Mouse (Mus musculus) MEL (cell line): Measurements from ENCODE around the gene Nck2. TPM values are rescaled to one million over a fixed set of nuclear protein-coding genes. Genes with fewer than 3 reads are reported as not detected.

Experiments
- DNase-seq: peaks from one replicate; pipeline ENCODE4 v3.0.0; 2011; ENCODE audit warnings: low read depth, low spot score
- H3K27ac ChIP-seq: 2 replicates; pipeline ENCODE4 v1.5.1; 2012; ENCODE audit warnings: low read depth, mild to moderate bottlenecking, control low read depth, low read length, moderate library complexity; ENCODE audit not compliant: control insufficient read depth
- H3K27me3 ChIP-seq, 2 experiments: fragments of 150-350 bp in 1 of 2; sonication (generic) in 1 of 2; 2 replicates each; pipeline ENCODE4 v1.6.1; 2012; ENCODE audit warnings: low read length in 2 of 2, mild to moderate bottlenecking in 2 of 2, improper control_type of control experiment in 1 of 2, moderate library complexity in 1 of 2; ENCODE audit not compliant: insufficient read depth in 2 of 2, control insufficient read depth in 1 of 2
- H3K36me3 ChIP-seq, 2 experiments: 2 replicates each; pipeline ENCODE4 v1.6.1; 2012 to 2014; ENCODE audit warnings: low read length in 2 of 2, improper control_type of control experiment in 1 of 2, inconsistent platforms in 1 of 2, mild to moderate bottlenecking in 1 of 2; ENCODE audit not compliant: insufficient read depth in 2 of 2, control insufficient read depth in 1 of 2
- H3K4me1 ChIP-seq, 2 experiments: fragments of 150-350 bp in 1 of 2; sonication (generic) in 1 of 2; 2 replicates each; pipeline ENCODE4 v1.6.1; 2012; ENCODE audit warnings: low read length in 2 of 2, improper control_type of control experiment in 1 of 2, mild to moderate bottlenecking in 1 of 2; ENCODE audit not compliant: insufficient read depth in 2 of 2, control insufficient read depth in 1 of 2
- H3K4me3 ChIP-seq, 2 experiments: fragments of 150-350 bp in 1 of 2; sonication (generic) in 1 of 2; 2 replicates each; pipeline ENCODE4 v1.5.1; 2012; ENCODE audit warnings: low read depth in 2 of 2, low read length in 2 of 2, mild to moderate bottlenecking in 2 of 2, moderate library complexity in 2 of 2, control low read depth in 1 of 2, improper control_type of control experiment in 1 of 2; ENCODE audit not compliant: control insufficient read depth in 1 of 2, insufficient read depth in 1 of 2
- H3K79me2 ChIP-seq: 2 replicates; pipeline ENCODE4 v1.6.1; 2012; ENCODE audit warnings: mild to moderate bottlenecking, low read length, moderate library complexity; ENCODE audit not compliant: control insufficient read depth, poor library complexity, insufficient read depth
- H3K9ac ChIP-seq: 2 replicates; pipeline ENCODE4 v1.6.1; 2012; ENCODE audit warnings: low read depth, mild to moderate bottlenecking, control low read depth, low read length, moderate library complexity; ENCODE audit not compliant: control insufficient read depth, poor library complexity, severe bottlenecking
- H3K9me3 ChIP-seq: fragments of 150-350 bp; sonication (generic); replicated peaks from 2 replicates; pipeline ENCODE4 v1.6.1; 2012; ENCODE audit warnings: mild to moderate bottlenecking, low read length, improper control_type of control experiment, moderate library complexity; ENCODE audit not compliant: insufficient read depth
- BHLHE40 ChIP-seq: IDR thresholded peaks from 2 replicates; pipeline ENCODE4 v1.6.1; 2012; ENCODE audit warnings: low read depth, mild to moderate bottlenecking, inconsistent platforms, low read length, improper control_type of control experiment, borderline replicate concordance
- CTCF ChIP-seq, 3 experiments: IDR thresholded peaks in 2 of 3; conservative IDR thresholded peaks in 1 of 3; 2 replicates each; pipeline ENCODE4 v1.5.1; 2011 to 2012; ENCODE audit warnings: low read length in 3 of 3, low read depth in 2 of 3, mild to moderate bottlenecking in 2 of 3, improper control_type of control experiment in 1 of 3, inconsistent platforms in 1 of 3, mixed read lengths in 1 of 3, moderate library complexity in 1 of 3; ENCODE audit not compliant: control insufficient read depth in 1 of 3, insufficient read depth in 1 of 3, poor library complexity in 1 of 3, severe bottlenecking in 1 of 3
- E2F4 ChIP-seq: IDR thresholded peaks from 2 replicates; pipeline ENCODE4 v1.6.1; 2011; ENCODE audit warnings: low read depth, low read length, improper control_type of control experiment, borderline replicate concordance
- EP300 ChIP-seq, 2 experiments: IDR thresholded peaks; 2 replicates each; pipeline ENCODE4 v1.6.1; 2011; ENCODE audit warnings: improper control_type of control experiment in 2 of 2, low read length in 2 of 2, low read depth in 1 of 2, mild to moderate bottlenecking in 1 of 2
- GATA1 ChIP-seq: IDR thresholded peaks from 2 replicates; pipeline ENCODE4 v1.6.1; 2011; ENCODE audit warnings: low read depth, low read length, improper control_type of control experiment
- JUND ChIP-seq: IDR thresholded peaks from 2 replicates; pipeline ENCODE4 v1.6.1; 2011; ENCODE audit warnings: low read depth, mild to moderate bottlenecking, improper control_type of control experiment, low read length
- KAT2A ChIP-seq: conservative IDR thresholded peaks from 2 replicates; pipeline ENCODE4 v1.6.1; 2012; ENCODE audit warnings: low read depth, low read length, improper control_type of control experiment, inconsistent platforms
- MAX ChIP-seq: IDR thresholded peaks from 2 replicates; pipeline ENCODE4 v1.6.1; 2011; ENCODE audit warnings: low read length, improper control_type of control experiment
- MAZ ChIP-seq: IDR thresholded peaks from 2 replicates; pipeline ENCODE4 v1.6.1; 2012; ENCODE audit warnings: low read depth, mild to moderate bottlenecking, inconsistent platforms, low read length, improper control_type of control experiment
- MXI1 ChIP-seq: IDR thresholded peaks from 2 replicates; pipeline ENCODE4 v1.6.1; 2011; ENCODE audit warnings: mild to moderate bottlenecking, low read depth, low read length, improper control_type of control experiment
- MYB ChIP-seq: IDR thresholded peaks from 2 replicates; pipeline ENCODE4 v1.6.1; 2011; ENCODE audit warnings: mild to moderate bottlenecking, low read depth, low read length, improper control_type of control experiment
- NELFE ChIP-seq: IDR thresholded peaks from 2 replicates; pipeline ENCODE4 v1.6.1; 2011; ENCODE audit warnings: low read depth, low read length, improper control_type of control experiment
- NRF1 ChIP-seq: IDR thresholded peaks from 2 replicates; pipeline ENCODE4 v1.6.1; 2014; ENCODE audit warnings: low read depth, mild to moderate bottlenecking, inconsistent platforms, low read length, improper control_type of control experiment, moderate library complexity; ENCODE audit not compliant: poor library complexity, insufficient read depth, severe bottlenecking
- POLR2A ChIP-seq, 2 experiments: IDR thresholded peaks; 2 replicates each; pipeline ENCODE4 v1.6.1; 2011 to 2012; ENCODE audit warnings: low read length in 2 of 2, mild to moderate bottlenecking in 2 of 2, control low read depth in 1 of 2, improper control_type of control experiment in 1 of 2, low read depth in 1 of 2, moderate library complexity in 1 of 2; ENCODE audit not compliant: control insufficient read depth in 1 of 2, insufficient read depth in 1 of 2, poor library complexity in 1 of 2
- POLR2AphosphoS2 ChIP-seq: IDR thresholded peaks from 2 replicates; pipeline ENCODE4 v1.6.1; 2011; ENCODE audit warnings: low read length, improper control_type of control experiment
- SMC3 ChIP-seq: IDR thresholded peaks from 2 replicates; pipeline ENCODE4 v1.6.1; 2011; ENCODE audit warnings: low read depth, low read length, improper control_type of control experiment
- TAL1 ChIP-seq: IDR thresholded peaks from 2 replicates; pipeline ENCODE4 v1.6.1; 2012; ENCODE audit warnings: mild to moderate bottlenecking, inconsistent platforms, low read length, moderate library complexity, mixed read lengths
- UBTF ChIP-seq: IDR thresholded peaks from 2 replicates; pipeline ENCODE4 v1.6.1; 2012; ENCODE audit warnings: low read depth, mild to moderate bottlenecking, inconsistent platforms, low read length, improper control_type of control experiment, moderate library complexity, borderline replicate concordance; ENCODE audit not compliant: insufficient read depth
- ZC3H11A ChIP-seq: IDR thresholded peaks from 2 replicates; pipeline ENCODE4 v1.6.1; 2012; ENCODE audit warnings: low read depth, mild to moderate bottlenecking, inconsistent platforms, low read length, improper control_type of control experiment
- ZKSCAN1 ChIP-seq: IDR thresholded peaks from 2 replicates; pipeline ENCODE4 v1.6.1; 2012; ENCODE audit warnings: low read depth, mild to moderate bottlenecking, inconsistent platforms, low read length, improper control_type of control experiment, moderate library complexity
- ZMIZ1 ChIP-seq: IDR thresholded peaks from 2 replicates; pipeline ENCODE4 v1.6.1; 2012; ENCODE audit warnings: low read depth, mild to moderate bottlenecking, inconsistent platforms, low read length, improper control_type of control experiment, moderate library complexity
- polyA plus RNA-seq, 2 experiments: library from polyadenylated mRNA; stranded (reverse) in 1 of 2; unstranded in 1 of 2; fragments of >175 nt in 1 of 2; fragments of >200 nt in 1 of 2; gene quantifications; 2 replicates each; pipeline versions ENCODE4 v1.2.1 to v1.2.4; 2012; ENCODE audit warnings: low replicate concordance in 2 of 2, low read depth in 1 of 2; ENCODE audit not compliant: insufficient read length in 2 of 2, insufficient read depth in 1 of 2, missing spikeins in 1 of 2
- total RNA-seq: library from RNA; depleted of rRNA; stranded (reverse); fragments of 300-350 nt; gene quantifications from 2 replicates; pipeline ENCODE4 v1.2.3, GENCODE M21; 2012

Gene Nck2
- total and polyA plus RNA-seq, 3 experiments: 9.4 to 12.4 TPM; not detected in 1

DNA sequence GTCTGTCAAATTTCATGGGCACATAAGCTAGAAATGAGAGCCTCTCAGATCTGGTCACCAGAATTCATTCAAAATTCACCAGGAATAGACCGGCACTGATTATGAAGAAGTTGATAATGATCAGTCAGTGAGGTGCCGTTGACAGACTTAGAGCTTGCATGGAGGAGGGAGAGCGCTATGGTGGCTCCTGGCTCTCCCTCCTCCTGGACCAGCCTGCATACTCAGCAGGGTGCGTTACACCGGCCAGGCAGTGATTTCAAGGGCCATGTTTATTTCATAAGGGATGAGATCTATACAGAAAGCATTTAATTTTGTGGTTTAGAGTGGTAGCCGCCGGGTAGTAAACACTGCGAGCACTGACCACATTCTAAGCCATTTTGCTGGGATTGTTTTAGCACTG lies 67.3 kb downstream of the Nck2 start:
- no peaks in the 10 kb centered on the region for H3K79me2 ChIP-seq
- no peak for TF ChIP-seq MXI1
- no peak for TF ChIP-seq POLR2A (IDR thresholded peaks at IDR 0.05; ENCODE audit: control insufficient read depth in 1 of 2, insufficient read depth in 1 of 2, low read depth in 1 of 2, low read length in 2 of 2, poor library complexity in 1 of 2)
- no peak for TF ChIP-seq CTCF (IDR thresholded peaks at IDR 0.05 in 2 of 3, conservative IDR thresholded peaks at IDR 0.05 in 1 of 3; ENCODE audit: control insufficient read depth in 1 of 3, insufficient read depth in 1 of 3, low read depth in 2 of 3, low read length in 3 of 3, poor library complexity in 1 of 3, severe bottlenecking in 1 of 3)
- TF ChIP-seq GATA1: no peak
- TF ChIP-seq E2F4: no peak
- no peak for TF ChIP-seq NRF1
- TF ChIP-seq ZC3H11A: no peak
- no peak for TF ChIP-seq MYB
- TF ChIP-seq TAL1: no peak
- TF ChIP-seq JUND: no peak
- TF ChIP-seq KAT2A: no peak
- no peak for TF ChIP-seq ZMIZ1
- no peak overlapping the region for H3K9ac ChIP-seq
- no peaks in the 10 kb centered on the region for H3K9me3 ChIP-seq
- no peak for DNase-seq
- no peak overlapping the region for H3K27ac ChIP-seq
- no peaks in the 10 kb centered on the region for H3K27me3 ChIP-seq
- H3K4me3 ChIP-seq: no peak overlapping the region
- H3K36me3 ChIP-seq: peaks cover 0 to 2% of the 10 kb centered on the region in 2 experiments; a peak in 1 of 4 replicates
- H3K4me1 ChIP-seq: peaks cover 2 to 6% of the 10 kb centered on the region in 2 experiments; a peak in 3 of 4 replicates

DNA sequence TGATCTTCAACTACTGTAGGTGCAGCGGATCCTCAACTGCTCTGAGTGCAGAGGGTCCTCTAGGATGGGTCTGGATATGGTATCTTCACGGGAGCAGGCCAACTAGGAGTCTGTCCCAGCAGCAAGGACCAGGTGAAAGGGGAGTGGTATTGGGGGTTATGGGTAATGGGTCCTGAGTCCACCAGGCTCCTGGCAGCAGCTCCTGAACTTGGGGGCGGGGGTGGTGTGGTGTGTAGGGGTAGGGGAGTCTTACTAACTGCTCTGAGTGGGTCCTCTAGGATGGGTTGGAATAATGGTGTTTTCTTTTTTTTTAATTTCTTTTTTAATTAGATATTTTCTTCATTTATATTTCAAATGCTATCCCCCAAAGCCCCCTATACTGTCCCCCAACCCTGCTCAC lies 73.0 kb downstream of the Nck2 start:
- no peak for DNase-seq
- H3K4me3 ChIP-seq: no peak overlapping the region
- no peak overlapping the region for H3K9ac ChIP-seq
- H3K27me3 ChIP-seq: no peaks in the 10 kb centered on the region
- no peak for TF ChIP-seq ZKSCAN1
- TF ChIP-seq POLR2AphosphoS2: no peak
- no peak for TF ChIP-seq EP300 (IDR thresholded peaks at IDR 0.05; ENCODE audit: low read depth in 1 of 2, low read length in 2 of 2)
- TF ChIP-seq CTCF (IDR thresholded peaks at IDR 0.05 in 2 of 3, conservative IDR thresholded peaks at IDR 0.05 in 1 of 3; ENCODE audit: control insufficient read depth in 1 of 3, insufficient read depth in 1 of 3, low read depth in 2 of 3, low read length in 3 of 3, poor library complexity in 1 of 3, severe bottlenecking in 1 of 3): no peak
- no peak for TF ChIP-seq NELFE
- no peak for TF ChIP-seq ZC3H11A
- no peak for TF ChIP-seq KAT2A
- TF ChIP-seq BHLHE40: no peak
- TF ChIP-seq SMC3: no peak
- no peak for TF ChIP-seq MXI1
- no peak for TF ChIP-seq MAZ
- TF ChIP-seq TAL1: no peak
- no peak for TF ChIP-seq UBTF
- no peak for TF ChIP-seq MAX
- H3K27ac ChIP-seq: no peak overlapping the region
- no peaks in the 10 kb centered on the region for H3K9me3 ChIP-seq
- H3K36me3 ChIP-seq: peaks cover 0 to 28% of the 10 kb centered on the region in 2 experiments; a peak in 2 of 4 replicates
- peaks cover 6 to 31% of the 10 kb centered on the region in 2 experiments for H3K4me1 ChIP-seq
- no peaks in the 10 kb centered on the region for H3K79me2 ChIP-seq
